Mouse (Mus musculus) retina, postnatal 7 days (tissue): ENCODE data around the gene Itpripl1.
A peak's percentile ranks its signal among the peaks of the same experiment; 100 is the strongest.
"Not testable (repeated sequence)": the region's sequence is repeated elsewhere in the genome, so short reads cannot be mapped to it uniquely, and the experiment has no call there.

Experiments used
- DNase-seq: peaks from one replicate; pipeline ENCODE4 v3.0.0-alpha.2; 2012; ENCODE audit warnings: low read depth, low spot score

Itpripl1 gene

GRCm38 (mm10) chr2:127143158-127144063, at the start of gene Itpripl1:
TSS of gene Itpripl1 (minus strand) at chr2:127143442.
- DNase-seq: no peak

- no peak for DNase-seq
These were observed 46.3 kb upstream of the Itpripl1 start for GRCm38 (mm10) chr2:127189574-127189973.

- peak; percentile 61 for DNase-seq
These were observed 39.5 kb upstream of the Itpripl1 start for GRCm38 (mm10) chr2:127182598-127183381.

- not testable (repeated sequence) for DNase-seq
These were observed 23.0 kb upstream of the Itpripl1 start for GRCm38 (mm10) chr2:127166261-127166660.

GRCm38 (mm10) chr2:127165675-127166074, 22.4 kb upstream of the Itpripl1 start:
- DNase-seq: no peak

- DNase-seq: no peak
These were observed 2.5 kb upstream of the Itpripl1 start for GRCm38 (mm10) chr2:127145699-127146098.

- DNase-seq: no peak
These were observed 575 bp downstream of the Itpripl1 start for GRCm38 (mm10) chr2:127142577-127143157.

- no peak for DNase-seq
These were observed 1.2 kb downstream of the Itpripl1 start for GRCm38 (mm10) chr2:127142031-127142430.

GRCm38 (mm10) chr2:127140011-127140410, 3.2 kb downstream of the Itpripl1 start:
- no peak for DNase-seq

- no peak for DNase-seq
These were observed 3.6 kb downstream of the Itpripl1 start for GRCm38 (mm10) chr2:127139605-127140004.

GRCm38 (mm10) chr2:127139094-127139493, 4.1 kb downstream of the Itpripl1 start:
- DNase-seq: no peak

- no peak for DNase-seq
These were observed 4.8 kb downstream of the Itpripl1 start for GRCm38 (mm10) chr2:127138449-127138848.

- no peak for DNase-seq
These were observed 5.3 kb downstream of the Itpripl1 start for GRCm38 (mm10) chr2:127137838-127138420.

- DNase-seq: peak; percentile 23
These were observed 6.3 kb downstream of the Itpripl1 start for GRCm38 (mm10) chr2:127136979-127137378.

GRCm38 (mm10) chr2:127135255-127135654, 8.0 kb downstream of the Itpripl1 start:
- not testable (repeated sequence) for DNase-seq

GRCm38 (mm10) chr2:127133621-127134461, 9.4 kb downstream of the Itpripl1 start, which contains the start of gene Ncaph:
TSS of gene Ncaph (minus strand) at chr2:127133954.
- DNase-seq: peak; percentile 75

- DNase-seq: no peak
These were observed 11.9 kb downstream of the Itpripl1 start for GRCm38 (mm10) chr2:127131353-127131752.

- DNase-seq: no peak
These were observed 14.3 kb downstream of the Itpripl1 start for GRCm38 (mm10) chr2:127128926-127129325.

GRCm38 (mm10) chr2:127121591-127122235, 21.5 kb downstream of the Itpripl1 start:
- no peak for DNase-seq

- DNase-seq: no peak
These were observed 34.3 kb downstream of the Itpripl1 start for GRCm38 (mm10) chr2:127108986-127109385.
